Mouse (Mus musculus): ENCODE results near the gene Ppp1r18. TPM values are rescaled to one million over a fixed set of nuclear protein-coding genes. Genes with fewer than 3 reads are reported as not detected.
A peak's percentile ranks its signal among the peaks of the same experiment; 100 is the strongest.

Ppp1r18 gene
- 10 to 100 TPM; 10.5 to 13.5 (median 11.8) TPM for total RNA-seq (2022)

DNA sequence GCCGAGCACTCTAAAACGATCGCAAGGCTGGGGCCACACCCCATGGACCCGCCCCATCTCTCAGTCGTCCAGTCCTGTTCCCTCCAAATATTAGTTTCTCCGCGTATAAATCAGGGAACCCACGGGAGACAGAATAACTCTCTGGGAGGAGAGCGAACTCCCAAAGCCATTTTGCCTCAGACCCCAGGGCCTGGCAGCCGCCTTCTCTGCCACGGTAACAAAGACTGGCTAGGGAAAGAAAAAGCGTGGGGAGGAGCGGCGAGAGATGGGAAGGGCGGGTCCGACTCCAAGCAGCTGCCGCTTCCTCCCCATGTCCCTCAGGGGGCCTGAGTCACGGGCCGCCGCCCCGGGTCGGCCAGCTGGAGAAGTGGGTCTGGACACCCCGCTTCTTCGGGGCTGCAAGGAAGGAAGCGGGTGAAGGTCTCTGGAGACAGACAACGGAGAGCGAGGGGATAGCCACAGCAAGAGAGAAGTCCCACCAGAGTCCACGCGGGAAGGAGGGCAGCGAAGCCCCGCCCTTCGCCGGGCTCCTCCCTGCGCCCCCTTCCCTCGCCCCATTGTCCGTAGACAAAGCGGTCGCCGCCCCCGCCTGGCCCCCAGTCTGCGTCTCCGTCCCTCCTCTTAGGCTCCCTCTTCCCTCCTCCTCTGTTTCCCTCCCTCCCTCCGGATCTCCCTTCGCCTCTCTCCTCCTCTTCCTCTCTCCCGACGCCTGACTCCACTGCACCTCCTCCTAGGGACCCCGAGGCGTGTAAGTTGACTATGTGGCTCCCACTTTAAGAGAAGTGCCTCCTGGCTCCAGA is at the start of gene Ppp1r18:
Gene Ppp1r18, plus strand, starts transcription at position 113 of the 800 bp plus-strand sequence.
- DNase-seq (ENCODE audit: low spot score) = peak; percentile 87

- DNase-seq (ENCODE audit: low spot score) = no peak
These were observed 49.6 kb upstream of the Ppp1r18 start for GRCm38 (mm10) chr17:35815836-35816235.

DNA sequence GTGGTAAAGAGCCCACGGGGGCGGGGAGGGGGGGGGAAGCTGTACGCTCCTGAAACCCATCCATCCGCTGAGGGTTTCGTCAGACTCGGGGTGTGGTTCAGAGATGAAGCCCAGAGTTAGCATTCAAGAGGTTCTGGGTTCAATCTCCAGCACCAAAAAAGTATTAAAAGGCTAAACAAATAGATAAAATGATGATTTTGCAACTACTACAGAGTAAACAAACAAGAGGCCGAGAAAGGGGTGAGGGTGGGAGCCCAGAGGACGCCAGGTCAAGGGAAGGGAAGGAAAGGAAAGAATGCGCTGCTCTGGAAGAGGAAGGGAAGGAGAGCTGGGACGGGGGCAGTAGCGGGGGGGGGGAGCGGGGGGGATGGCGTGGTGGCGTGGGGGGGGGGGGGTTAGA is 48.7 kb upstream of the Ppp1r18 start:
- DNase-seq (ENCODE audit: low spot score) = no peak

DNA sequence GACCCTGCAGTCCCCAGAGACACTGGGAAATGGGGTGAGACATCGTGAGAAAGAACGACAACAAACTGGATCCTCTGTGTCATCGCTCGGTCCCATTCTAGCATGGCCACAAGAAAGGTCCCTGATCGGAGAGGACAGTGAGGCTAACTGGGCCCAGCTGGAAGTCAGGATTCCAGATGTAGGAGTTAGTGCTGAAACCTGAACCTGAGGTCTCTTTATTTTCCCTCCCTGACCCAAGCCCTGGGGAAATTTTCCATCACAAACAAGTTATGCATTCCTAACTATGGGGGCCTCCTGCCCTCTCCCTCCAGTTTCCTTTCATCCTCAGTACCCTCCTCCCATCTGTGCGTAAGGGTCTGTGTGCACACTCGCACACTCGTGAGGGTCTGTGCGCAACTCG is 48.2 kb upstream of the Ppp1r18 start:
- DNase-seq (ENCODE audit: low spot score) = no peak

DNA sequence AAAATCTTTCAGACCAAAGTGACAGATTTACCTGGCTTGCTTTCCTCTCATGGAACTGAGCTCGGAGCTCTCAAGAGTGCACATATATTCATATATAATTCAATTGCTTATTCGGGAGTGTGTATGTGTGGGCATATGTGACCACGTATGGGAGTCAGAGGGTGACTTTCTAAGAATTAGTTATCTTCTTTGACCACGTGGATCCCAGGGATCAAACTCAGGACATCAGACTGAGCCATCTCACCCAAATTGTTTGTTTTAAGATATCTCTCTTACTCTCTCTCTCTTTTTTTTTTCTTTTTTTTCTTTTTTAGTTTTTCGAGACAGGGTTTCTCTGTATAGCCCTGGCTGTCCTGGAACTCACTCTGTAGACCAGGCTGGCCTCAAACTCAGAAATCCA is 45.3 kb upstream of the Ppp1r18 start:
- no peak for DNase-seq (ENCODE audit: low spot score)

DNA sequence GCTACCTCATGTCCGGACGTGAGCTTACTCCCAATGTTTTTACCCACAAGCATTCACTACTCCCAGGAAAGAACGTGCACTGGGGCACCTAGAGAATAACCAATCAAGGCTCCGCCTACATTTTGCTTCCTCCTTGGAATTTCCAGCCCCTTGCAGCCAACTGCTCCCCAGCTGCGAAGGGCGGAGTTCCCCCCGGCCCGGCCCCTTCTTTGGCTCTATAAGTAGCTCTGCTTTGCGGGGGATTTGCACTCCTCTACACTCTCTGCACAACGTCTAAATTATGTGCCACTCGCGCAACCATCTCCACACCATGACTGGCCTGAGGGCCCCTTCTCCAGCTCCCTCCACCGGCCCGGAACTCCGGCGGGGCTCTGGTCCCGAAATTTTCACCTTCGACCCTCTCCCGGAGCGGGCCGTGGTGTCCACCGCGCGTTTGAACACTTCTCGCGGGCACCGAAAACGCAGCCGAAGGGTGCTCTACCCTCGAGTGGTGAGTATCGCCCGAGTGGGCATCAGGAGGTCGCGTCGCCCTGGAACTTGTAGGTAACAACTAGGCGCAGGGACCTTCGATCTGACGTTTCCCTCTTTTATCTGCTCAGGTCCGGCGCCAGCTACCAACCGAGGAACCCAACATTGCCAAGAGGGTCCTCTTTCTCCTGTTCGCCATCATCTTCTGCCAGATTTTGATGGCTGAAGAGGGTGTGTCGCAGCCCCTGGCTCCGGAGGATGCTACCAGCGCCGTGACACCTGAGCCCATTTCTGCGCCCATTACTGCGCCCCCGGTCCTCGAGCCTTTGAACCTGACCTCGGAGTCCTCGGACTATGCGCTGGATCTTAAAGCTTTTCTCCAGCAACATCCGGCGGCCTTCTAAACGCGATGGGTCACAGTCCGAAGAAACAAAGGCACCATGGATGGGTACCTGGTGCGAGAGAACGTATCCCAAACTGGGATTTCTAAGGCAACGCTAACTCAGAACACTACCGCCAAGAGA is 43.7 kb upstream of the Ppp1r18 start, which contains the start of gene Ier3:
Gene Ier3, plus strand, starts transcription at position 246 of the 992 bp plus-strand sequence.
- peak; percentile 92 for DNase-seq (ENCODE audit: low spot score)

DNA sequence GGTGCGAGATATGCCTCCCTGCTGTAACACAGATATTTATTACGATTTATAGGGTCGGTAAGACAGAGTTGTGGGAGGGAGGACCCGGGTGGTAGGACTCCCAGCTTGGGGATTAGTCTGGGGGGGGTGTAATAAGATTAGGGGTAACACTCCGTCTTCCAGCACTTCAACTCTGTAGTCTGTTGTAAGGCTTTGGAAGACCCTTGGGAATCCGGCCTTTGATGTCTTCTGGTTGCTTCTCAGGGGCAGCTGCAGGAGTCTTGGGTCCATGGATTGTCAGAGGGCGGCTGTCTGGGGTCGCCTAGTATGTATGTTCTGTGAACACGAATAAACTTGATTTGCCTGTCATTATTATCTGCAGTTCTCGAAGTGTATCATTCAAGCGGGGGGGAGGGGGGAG is 42.8 kb upstream of the Ppp1r18 start:
- DNase-seq (ENCODE audit: low spot score) = no peak

GRCm38 (mm10) chr17:35822964-35823937 is 42.1 kb upstream of the Ppp1r18 start, which contains the start of gene Flot1:
Gene Flot1 (plus strand): TSS chr17:35823230.
- DNase-seq (ENCODE audit: low spot score) = peak; percentile 85

GRCm38 (mm10) chr17:35824402-35824801 is 41.0 kb upstream of the Ppp1r18 start:
- no peak for DNase-seq (ENCODE audit: low spot score)

- no peak for DNase-seq (ENCODE audit: low spot score)
These were observed 40.1 kb upstream of the Ppp1r18 start for GRCm38 (mm10) chr17:35825109-35825850.

DNA sequence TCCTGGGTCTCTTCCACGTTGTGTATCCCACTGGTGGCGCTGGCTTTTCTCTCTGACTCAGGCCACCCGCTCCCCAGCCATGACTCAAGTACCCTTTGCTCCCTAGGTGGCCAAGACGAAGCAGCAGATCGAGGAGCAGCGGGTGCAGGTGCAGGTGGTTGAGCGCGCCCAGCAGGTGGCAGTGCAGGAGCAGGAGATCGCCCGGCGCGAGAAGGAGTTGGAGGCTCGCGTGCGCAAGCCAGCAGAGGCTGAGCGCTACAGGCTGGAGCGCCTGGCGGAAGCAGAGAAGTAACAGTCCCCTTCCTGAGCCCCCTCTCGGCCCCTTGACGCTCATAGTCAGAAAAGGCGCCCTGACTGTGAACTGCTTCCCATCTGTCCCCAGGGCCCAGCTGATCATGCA is 35.7 kb upstream of the Ppp1r18 start:
- no peak for DNase-seq (ENCODE audit: low spot score)

DNA sequence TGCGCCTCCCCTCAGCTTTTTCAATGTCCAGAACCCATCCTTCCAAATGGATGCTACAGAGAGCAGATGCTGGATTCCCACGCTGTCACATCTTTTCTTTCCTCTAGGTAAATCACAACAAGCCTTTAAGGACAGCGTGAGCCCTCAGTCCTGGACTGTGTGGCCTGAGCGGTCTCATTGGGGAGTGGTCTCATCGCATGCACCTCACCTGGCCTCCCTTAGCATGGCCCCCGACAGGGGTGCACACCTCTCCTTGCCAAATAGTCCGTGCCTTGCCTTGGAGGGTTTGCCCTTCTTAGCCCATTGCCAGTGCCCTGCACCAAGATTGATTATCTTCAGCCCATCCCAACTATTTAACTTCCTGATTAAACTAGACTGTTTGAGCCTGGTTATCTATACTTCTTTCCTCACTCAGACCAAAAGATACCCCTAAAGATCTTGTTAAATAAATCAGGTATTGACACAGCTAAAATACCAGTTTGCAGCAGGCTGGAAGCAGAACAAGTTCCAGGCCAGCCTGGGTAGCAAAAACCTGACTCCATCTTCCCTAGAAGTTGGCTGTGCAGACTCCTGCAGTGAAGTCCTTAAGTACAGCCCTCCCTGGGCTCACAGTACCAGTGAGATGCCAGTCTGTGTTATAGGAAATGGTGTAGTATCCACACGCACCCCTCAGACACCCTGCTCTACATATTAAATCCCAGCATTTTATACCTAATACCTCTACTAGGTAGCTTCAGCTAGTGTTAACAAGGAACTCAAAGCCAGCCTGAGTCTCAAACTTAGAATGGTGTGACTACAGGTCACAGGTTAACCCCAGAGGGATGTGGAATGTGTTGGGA is 32.8 kb upstream of the Ppp1r18 start:
- no peak for DNase-seq (ENCODE audit: low spot score)

DNA sequence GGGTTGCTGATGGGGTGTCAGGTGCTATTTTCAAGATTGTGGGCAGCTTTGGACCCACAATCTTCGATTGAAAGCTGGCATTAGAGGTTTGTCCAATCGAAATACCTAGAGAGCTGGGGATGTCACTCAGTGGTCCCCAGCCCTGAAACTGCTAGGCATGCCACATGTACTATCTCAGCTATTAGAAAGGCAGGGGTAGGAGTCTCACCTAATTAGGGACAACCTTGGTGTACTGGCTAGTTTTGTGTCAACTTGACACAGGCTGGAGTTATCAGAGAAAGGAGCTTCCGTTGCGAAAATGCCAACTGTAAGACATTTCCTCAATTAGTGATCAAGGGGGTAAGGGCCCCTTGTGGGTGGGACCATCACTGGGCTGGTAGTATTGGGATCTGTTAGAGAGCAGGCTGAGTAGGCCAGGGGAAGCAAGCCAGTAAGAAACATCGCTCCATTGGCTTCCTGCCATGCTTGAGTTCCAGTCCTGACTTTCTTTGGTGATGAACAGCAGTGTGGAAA is 32.1 kb upstream of the Ppp1r18 start:
- no peak for DNase-seq (ENCODE audit: low spot score)

GRCm38 (mm10) chr17:35833894-35834293 is 31.5 kb upstream of the Ppp1r18 start:
- no peak for DNase-seq (ENCODE audit: low spot score)

DNA sequence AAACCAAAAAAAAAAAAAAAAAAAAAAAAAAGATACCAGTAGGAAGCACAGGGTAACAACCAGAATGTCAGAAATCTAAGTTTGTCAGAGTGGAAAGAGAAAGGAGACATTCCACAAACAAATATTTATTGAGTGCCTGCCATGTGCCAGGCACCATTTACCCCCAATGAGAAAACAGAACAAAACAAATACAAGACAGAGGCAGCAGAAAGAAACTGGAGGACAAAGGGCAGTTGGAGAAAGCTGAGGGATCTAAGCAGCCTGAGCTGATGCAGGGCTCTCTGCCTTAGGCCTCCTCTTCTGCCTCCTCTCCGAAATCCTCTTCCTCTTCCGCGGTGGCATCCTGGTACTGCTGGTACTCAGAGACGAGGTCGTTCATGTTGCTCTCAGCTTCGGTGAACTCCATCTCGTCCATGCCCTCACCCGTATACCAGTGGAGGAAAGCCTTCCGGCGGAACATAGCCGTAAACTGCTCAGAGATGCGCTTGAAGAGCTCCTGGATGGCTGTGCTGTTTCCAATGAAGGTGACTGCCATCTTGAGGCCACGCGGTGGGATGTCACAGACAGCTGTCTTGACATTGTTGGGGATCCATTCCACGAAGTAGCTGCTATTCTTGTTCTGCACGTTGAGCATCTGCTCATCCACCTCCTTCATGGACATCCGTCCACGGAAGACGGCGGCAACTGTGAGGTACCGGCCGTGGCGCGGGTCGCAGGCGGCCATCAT is 30.5 kb upstream of the Ppp1r18 start:
- no peak for DNase-seq (ENCODE audit: low spot score)

DNA sequence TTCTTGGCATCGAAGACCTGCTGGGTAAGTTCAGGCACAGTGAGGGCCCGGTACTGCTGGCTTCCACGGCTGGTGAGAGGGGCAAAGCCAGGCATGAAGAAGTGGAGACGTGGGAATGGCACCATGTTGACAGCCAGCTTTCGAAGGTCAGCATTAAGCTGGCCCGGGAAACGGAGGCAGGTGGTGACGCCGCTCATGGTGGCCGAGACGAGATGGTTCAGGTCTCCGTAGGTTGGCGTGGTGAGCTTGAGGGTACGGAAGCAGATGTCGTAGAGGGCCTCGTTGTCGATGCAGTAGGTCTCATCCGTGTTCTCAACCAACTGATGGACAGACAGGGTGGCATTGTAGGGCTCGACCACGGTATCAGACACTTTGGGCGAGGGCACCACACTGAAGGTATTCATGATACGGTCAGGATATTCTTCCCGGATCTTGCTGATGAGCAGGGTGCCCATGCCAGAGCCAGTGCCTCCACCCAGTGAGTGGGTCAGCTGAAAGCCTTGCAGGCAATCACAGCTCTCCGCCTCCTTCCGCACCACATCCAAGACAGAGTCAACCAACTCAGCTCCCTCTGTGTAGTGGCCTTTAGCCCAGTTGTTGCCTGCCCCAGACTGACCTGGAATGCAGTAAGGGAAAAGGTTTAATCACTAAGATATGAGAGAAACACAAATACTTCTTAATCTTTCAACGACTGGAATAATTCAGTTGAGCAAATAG is 29.8 kb upstream of the Ppp1r18 start:
- no peak for DNase-seq (ENCODE audit: low spot score)

DNA sequence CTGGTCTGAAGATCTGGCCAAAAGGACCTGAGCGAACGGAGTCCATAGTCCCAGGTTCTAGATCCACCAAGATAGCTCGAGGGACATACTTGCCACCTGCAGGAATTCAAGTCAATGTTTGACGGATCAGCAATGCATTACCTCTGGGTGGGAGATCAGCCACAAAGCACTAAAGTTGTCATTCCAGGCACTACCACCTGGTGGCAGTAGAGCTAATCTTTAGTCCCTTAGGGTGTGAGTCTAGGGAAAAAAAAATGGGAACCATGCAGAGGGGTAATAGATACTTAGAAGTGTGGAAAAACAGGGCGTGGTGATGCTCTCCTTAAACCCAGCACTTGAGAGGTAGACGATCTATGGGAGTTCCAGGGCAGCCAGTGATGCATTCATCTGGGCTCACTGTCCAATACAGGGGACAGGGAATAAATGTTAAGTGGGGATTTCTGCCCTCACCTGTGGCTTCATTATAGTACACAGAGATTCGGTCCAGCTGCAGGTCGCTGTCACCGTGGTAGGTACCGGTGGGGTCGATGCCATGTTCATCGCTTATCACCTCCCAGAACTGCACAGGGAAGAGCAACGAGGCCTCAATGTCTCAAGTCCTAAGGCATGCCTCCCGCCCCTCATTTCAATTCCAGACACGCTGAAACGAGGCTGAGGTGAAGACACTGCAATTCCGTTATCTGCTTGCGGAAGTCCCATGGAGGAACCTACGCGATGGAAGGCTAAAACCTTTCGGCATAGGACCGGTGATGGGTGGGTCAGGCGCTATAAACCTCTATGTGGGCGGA is 29.0 kb upstream of the Ppp1r18 start:
- peak; percentile 89 for DNase-seq (ENCODE audit: low spot score)
